18 mouse cellular contexts compared by ENCODE assay signal in the genomic region with DNA sequence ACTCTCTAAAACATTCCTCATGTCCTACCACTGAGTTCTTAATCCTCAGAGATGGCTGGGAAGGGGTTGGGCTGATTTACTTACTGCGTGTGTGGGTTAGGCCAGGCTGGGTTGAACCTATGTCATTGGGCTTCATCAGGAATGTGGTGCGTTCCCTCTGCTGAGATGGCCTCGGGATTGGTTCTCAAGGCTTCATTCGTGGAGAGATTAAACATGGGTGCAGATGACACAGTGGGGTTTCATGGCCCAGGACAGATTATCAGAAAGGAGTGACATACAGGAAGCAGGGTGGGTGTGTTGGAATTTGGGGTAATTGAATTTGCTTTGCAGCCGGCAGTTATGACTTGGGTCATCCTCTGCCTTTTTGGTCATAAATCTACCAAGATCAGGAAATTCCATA. TPM values are rescaled to one million over a fixed set of nuclear protein-coding genes. Genes with fewer than 3 reads are reported as not detected.
"Had no signal": no experiment of that assay in that cellular context is flagged by ENCODE, and none has a peak within 500 bp of the region (broad histone marks: within the 10 kb centered on the region; RNA-seq: fewer than 3 reads in every experiment).

No protein-coding gene starts in this region.

- H3K9ac ChIP-seq: limb, embryonic 13.5 days; liver, embryonic 14.5 days; neural tube, embryonic 12.5 days; stomach, embryonic 15.5 days had no signal

- H3K9me3 ChIP-seq: limb, embryonic 13.5 days; neural tube, embryonic 12.5 days; stomach, embryonic 15.5 days had no signal

- H3K4me2 ChIP-seq: limb, embryonic 13.5 days; neural tube, embryonic 12.5 days; stomach, embryonic 15.5 days had no signal

- H3K36me3 ChIP-seq: limb, embryonic 13.5 days; neural tube, embryonic 12.5 days; stomach, embryonic 15.5 days had no signal

- H3K27ac ChIP-seq: limb, embryonic 13.5 days; liver, embryonic 14.5 days; neural tube, embryonic 12.5 days; stomach, embryonic 15.5 days had no signal

- ATAC-seq: inflammation-experienced regulatory T-cells, adult 6 months; intestine, postnatal 0 days had no signal

- H3K4me3 ChIP-seq: limb, embryonic 13.5 days; neural tube, embryonic 12.5 days; stomach, embryonic 15.5 days had no signal

- DNase-seq: lung, adult 18-20 months; midbrain, embryonic 14.5 days; right cerebral cortex, postnatal 4 days; spleen, adult 18-20 months; thymus, adult 2 months; thymus, postnatal 25 days had no signal

RNA-seq across cellular contexts. Expression of a gene that starts 39.2 kb away (rescaled TPM):
- total RNA-seq: layer of hippocampus, adult 18-20 months; layer of hippocampus, postnatal 10 days; left cerebral cortex, postnatal 36 days; liver, adult 2 months had no signal
- polyA plus RNA-seq: inflammation-experienced regulatory T-cells, adult 6 months; intestine, postnatal 0 days; limb, embryonic 13.5 days; liver, adult 2 months; liver, embryonic 14.5 days; lung, embryonic 16.5 days; midbrain, embryonic 14.5 days; neural tube, embryonic 12.5 days; stomach, embryonic 15.5 days; urinary bladder, adult 2 months had no signal
